Mouse (Mus musculus): ENCODE data around the gene Gpr155. TPM values are rescaled to one million over a fixed set of nuclear protein-coding genes. Genes with fewer than 3 reads are reported as not detected.

The Gpr155 gene
- polyA plus RNA-seq, 2 experiments from 2014 or later, result 13.4 to 22.5 TPM

- ATAC-seq, result no peak
Observed at GRCm38 (mm10) chr2:73385641-73386355, 574 bp downstream of the Gpr155 start.

- ATAC-seq, result no peak
Observed at GRCm38 (mm10) chr2:73385172-73385571, 1.2 kb downstream of the Gpr155 start.

GRCm38 (mm10) chr2:73380298-73380975 lies 5.9 kb downstream of the Gpr155 start:
- no peak for ATAC-seq

GRCm38 (mm10) chr2:73379656-73380055 lies 6.7 kb downstream of the Gpr155 start:
- ATAC-seq, result no peak

- no peak for ATAC-seq
Observed at GRCm38 (mm10) chr2:73378326-73378725, 8.0 kb downstream of the Gpr155 start.

- no peak for ATAC-seq
Observed at GRCm38 (mm10) chr2:73371530-73372335, 14.6 kb downstream of the Gpr155 start.

- no peak for ATAC-seq
Observed at GRCm38 (mm10) chr2:73363448-73363847, 22.9 kb downstream of the Gpr155 start.

GRCm38 (mm10) chr2:73360536-73360935 lies 25.8 kb downstream of the Gpr155 start:
- no peak for ATAC-seq

GRCm38 (mm10) chr2:73359941-73360340 lies 26.4 kb downstream of the Gpr155 start:
- ATAC-seq, result no peak

GRCm38 (mm10) chr2:73357004-73357403 lies 29.4 kb downstream of the Gpr155 start:
- no peak for ATAC-seq

GRCm38 (mm10) chr2:73351927-73352374 lies 34.4 kb downstream of the Gpr155 start:
- ATAC-seq, result no peak

GRCm38 (mm10) chr2:73351496-73351895 lies 34.9 kb downstream of the Gpr155 start:
- no peak for ATAC-seq

GRCm38 (mm10) chr2:73348221-73348620 lies 38.2 kb downstream of the Gpr155 start:
- peak; percentile 63 for ATAC-seq

- ATAC-seq, result no peak
Observed at GRCm38 (mm10) chr2:73347766-73348165, 38.6 kb downstream of the Gpr155 start.

- no peak for ATAC-seq
Observed at GRCm38 (mm10) chr2:73347136-73347535, 39.2 kb downstream of the Gpr155 start.

GRCm38 (mm10) chr2:73346345-73347086 lies 39.9 kb downstream of the Gpr155 start:
- ATAC-seq, result peak; percentile 69

- ATAC-seq, result no peak
Observed at GRCm38 (mm10) chr2:73345204-73345603, 41.2 kb downstream of the Gpr155 start.

- no peak for ATAC-seq
Observed at GRCm38 (mm10) chr2:73343701-73344100, 42.7 kb downstream of the Gpr155 start.

- no peak for ATAC-seq
Observed at GRCm38 (mm10) chr2:73338415-73338814, 48.0 kb downstream of the Gpr155 start.

GRCm38 (mm10) chr2:73335949-73336348 lies 50.4 kb downstream of the Gpr155 start:
- no peak for ATAC-seq

- ATAC-seq, result no peak
Observed at GRCm38 (mm10) chr2:73325871-73326270, 60.5 kb downstream of the Gpr155 start.

- ATAC-seq, result no peak
Observed at GRCm38 (mm10) chr2:73322991-73323390, 63.4 kb downstream of the Gpr155 start.

GRCm38 (mm10) chr2:73319218-73319617 lies 67.2 kb downstream of the Gpr155 start:
- ATAC-seq, result no peak

Data from CD4-positive, CD25-positive, alpha-beta regulatory T cell, adult 4 months (primary cell).